Mouse (Mus musculus) cerebellum, adult 9-11 months (tissue): ENCODE measurements around the gene Kcnq5.

Experiments used
- DNase-seq: peaks from one replicate; pipeline ENCODE4 v3.0.0; 2022

Kcnq5 gene

GRCm38 (mm10) chr1:21961251-21962082 lies at the start of gene Kcnq5:
Gene Kcnq5 (minus strand): TSS chr1:21961942.
- no peak for DNase-seq

- DNase-seq, result no peak
Measured at GRCm38 (mm10) chr1:21979755-21980154, 18.0 kb upstream of the Kcnq5 start.

- no peak for DNase-seq
Measured at GRCm38 (mm10) chr1:21979292-21979691, 17.6 kb upstream of the Kcnq5 start.

GRCm38 (mm10) chr1:21974040-21974439 lies 12.3 kb upstream of the Kcnq5 start:
- DNase-seq, result no peak

GRCm38 (mm10) chr1:21967139-21967538 lies 5.4 kb upstream of the Kcnq5 start:
- no peak for DNase-seq

GRCm38 (mm10) chr1:21962896-21963864 lies 1.4 kb upstream of the Kcnq5 start:
- no peak for DNase-seq

- DNase-seq, result no peak
Measured at GRCm38 (mm10) chr1:21962083-21962471, 335 bp upstream of the Kcnq5 start.

GRCm38 (mm10) chr1:21960421-21961250 lies 1.1 kb downstream of the Kcnq5 start:
- no peak for DNase-seq

- DNase-seq, result no peak
Measured at GRCm38 (mm10) chr1:21959648-21960285, 2.0 kb downstream of the Kcnq5 start.

GRCm38 (mm10) chr1:21958013-21958412 lies 3.7 kb downstream of the Kcnq5 start:
- DNase-seq, result no peak

- no peak for DNase-seq
Measured at GRCm38 (mm10) chr1:21940831-21941230, 20.9 kb downstream of the Kcnq5 start.

GRCm38 (mm10) chr1:21927182-21927581 lies 34.6 kb downstream of the Kcnq5 start:
- no peak for DNase-seq

- DNase-seq, result no peak
Measured at GRCm38 (mm10) chr1:21923293-21923642, 38.5 kb downstream of the Kcnq5 start.

GRCm38 (mm10) chr1:21922578-21923292 lies 39.0 kb downstream of the Kcnq5 start:
- DNase-seq, result no peak

- no peak for DNase-seq
Measured at GRCm38 (mm10) chr1:21919276-21919675, 42.5 kb downstream of the Kcnq5 start.

- no peak for DNase-seq
Measured at GRCm38 (mm10) chr1:21896067-21896719, 65.5 kb downstream of the Kcnq5 start.

GRCm38 (mm10) chr1:21883747-21884146 lies 78.0 kb downstream of the Kcnq5 start:
- DNase-seq, result no peak

- no peak for DNase-seq
Measured at GRCm38 (mm10) chr1:21870889-21871288, 90.9 kb downstream of the Kcnq5 start.

- DNase-seq, result peak; percentile 4
Measured at GRCm38 (mm10) chr1:21868484-21868883, 93.3 kb downstream of the Kcnq5 start.

GRCm38 (mm10) chr1:21856399-21856798 lies 105.3 kb downstream of the Kcnq5 start:
- no peak for DNase-seq

- no peak for DNase-seq
Measured at GRCm38 (mm10) chr1:21838534-21838933, 123.2 kb downstream of the Kcnq5 start.
